Mouse (Mus musculus) liver, adult 2 months (tissue): Measurements from ENCODE around the gene Dus3l. TPM values are rescaled to one million over a fixed set of nuclear protein-coding genes. Genes with fewer than 3 reads are reported as not detected.

ENCODE experiments used
- DNase-seq: peaks from one replicate; pipeline ENCODE4 v3.0.0-alpha.2; 2011; ENCODE audit warnings: low read depth, low spot score; ENCODE audit errors: extremely low read depth
- H3K27ac ChIP-seq: fragments of 200-500 bp; replicated peaks from 2 replicates; pipeline ENCODE4 v1.5.1; 2012; ENCODE audit warnings: low read depth, mild to moderate bottlenecking, control low read depth, inconsistent platforms, low read length; ENCODE audit not compliant: insufficient read depth
- H3K27me3 ChIP-seq: fragments of 200-500 bp; 2 replicates; pipeline ENCODE4 v1.6.1; 2012; ENCODE audit warnings: mild to moderate bottlenecking, moderate library complexity, low read length, inconsistent platforms; ENCODE audit not compliant: control insufficient read depth, insufficient read depth
- H3K36me3 ChIP-seq: fragments of 200-500 bp; 2 replicates; pipeline ENCODE4 v1.6.1; 2012; ENCODE audit warnings: low read length, inconsistent platforms; ENCODE audit not compliant: control insufficient read depth, insufficient read depth
- H3K4me1 ChIP-seq: fragments of 200-500 bp; 2 replicates; pipeline ENCODE4 v1.6.1; 2011; ENCODE audit warnings: low read length; ENCODE audit not compliant: control insufficient read depth, insufficient read depth
- H3K4me3 ChIP-seq: fragments of 200-500 bp; 2 replicates; pipeline ENCODE4 v1.5.1; 2011; ENCODE audit warnings: low read depth, mild to moderate bottlenecking, control low read depth, low read length, moderate library complexity; ENCODE audit not compliant: insufficient read depth
- H3K79me2 ChIP-seq: fragments of 200-500 bp; 2 replicates; pipeline ENCODE4 v1.6.1; 2012; ENCODE audit warnings: inconsistent platforms, mild to moderate bottlenecking, low read length, moderate library complexity; ENCODE audit not compliant: control insufficient read depth, insufficient read depth
- H3K9ac ChIP-seq: fragments of 200-500 bp; 2 replicates; pipeline ENCODE4 v1.6.1; 2012; ENCODE audit warnings: low read depth, mild to moderate bottlenecking, control low read depth, inconsistent platforms, low read length
- CTCF ChIP-seq: fragments of 200-500 bp; IDR thresholded peaks from 2 replicates; pipeline ENCODE4 v1.5.1; 2011; ENCODE audit warnings: low read depth, low read length, control low read depth
- POLR2A ChIP-seq: fragments of 200-500 bp; IDR thresholded peaks from 2 replicates; pipeline ENCODE4 v1.6.1; 2011; ENCODE audit warnings: low read length, control low read depth; ENCODE audit not compliant: insufficient read depth; ENCODE audit errors: extremely low read depth
- WGBS: fragments of 180-500 bp; shearing (Covaris S2); methylation state at CpG from one replicate; pipeline ENCODE4 v1.1.7; 2018; 5-methylcytosine and 5-hydroxymethylcytosine counted together
- polyA plus RNA-seq: library from polyadenylated mRNA; depleted of rRNA; stranded (reverse); fragments of >200 nt; gene quantifications from 2 replicates; pipeline ENCODE4 v1.2.3, GENCODE M21; 2012
- total RNA-seq: library from RNA; depleted of rRNA; stranded (reverse); fragments of >200 nt; gene quantifications from 2 replicates; pipeline ENCODE4 v1.2.3, GENCODE M21; 2014

Gene Dus3l
- total and polyA plus RNA-seq, 2 experiments = 7.2 to 25.7 TPM

DNA sequence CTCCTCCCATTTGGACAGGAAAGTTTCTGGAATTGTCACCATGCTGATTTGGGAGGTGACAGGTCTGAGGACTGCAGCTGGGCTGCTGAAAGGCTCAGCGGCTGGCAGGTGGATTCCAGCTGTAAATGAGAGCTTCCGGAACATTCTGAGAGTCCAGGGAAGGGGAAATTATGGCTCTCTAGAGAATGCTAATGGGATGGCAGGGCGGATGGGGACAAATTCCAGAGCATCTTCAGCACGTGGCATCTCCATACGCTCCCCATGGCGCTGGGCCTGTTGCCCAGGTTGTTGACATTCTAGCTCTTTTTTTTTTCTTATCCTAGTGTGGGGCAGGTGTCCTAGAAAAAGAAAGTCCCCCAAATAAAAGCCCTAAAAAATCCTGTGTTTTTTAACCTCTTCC, 35.4 kb upstream of the Dus3l start:
- no peak for TF ChIP-seq CTCF
- no peak for TF ChIP-seq POLR2A
- Histone ChIP-seq H3K36me3 (no peaks in the 10 kb centered on the region), H3K4me1 (no peaks in the 10 kb centered on the region), H3K4me3 (no peak overlapping the region), H3K27me3 (peaks cover 3% of the 10 kb centered on the region; the same call in 1 of the 2 replicates), H3K9ac (no peak overlapping the region), H3K79me2 (no peaks in the 10 kb centered on the region), H3K27ac (no peak overlapping the region)
- WGBS = 68% methylated on average over 6 of the region's 6 CpGs
- no peak for DNase-seq

GRCm38 (mm10) chr17:56729656-56730055, 34.9 kb upstream of the Dus3l start:
- Histone ChIP-seq H3K27ac (no peak overlapping the region), H3K79me2 (no peaks in the 10 kb centered on the region), H3K36me3 (no peaks in the 10 kb centered on the region), H3K4me1 (no peaks in the 10 kb centered on the region), H3K27me3 (peaks cover 3% of the 10 kb centered on the region; the same call in 1 of the 2 replicates), H3K9ac (no peak overlapping the region), H3K4me3 (no peak overlapping the region)
- no peak for TF ChIP-seq CTCF
- no peak for TF ChIP-seq POLR2A
- DNase-seq = no peak
- WGBS = 70% methylated on average over 2 of the region's 2 CpGs

- H3K9ac ChIP-seq = no peak overlapping the region
- H3K36me3 ChIP-seq = no peaks in the 10 kb centered on the region
- TF ChIP-seq POLR2A (no peak), CTCF (peak; percentile 52)
- no peaks in the 10 kb centered on the region for H3K79me2 ChIP-seq
- H3K4me3 ChIP-seq = no peak overlapping the region
- no peak for DNase-seq
- H3K4me1 ChIP-seq = no peaks in the 10 kb centered on the region
- no peak overlapping the region for H3K27ac ChIP-seq
- WGBS = 42% methylated on average over 8 of the region's 8 CpGs
- no peaks in the 10 kb centered on the region for H3K27me3 ChIP-seq
Measured at GRCm38 (mm10) chr17:56736534-56736933, 28.0 kb upstream of the Dus3l start.

- DNase-seq = no peak
- TF ChIP-seq POLR2A (no peak), CTCF (no peak)
- no peaks in the 10 kb centered on the region for H3K27me3 ChIP-seq
Measured at GRCm38 (mm10) chr17:56738221-56738620, 26.3 kb upstream of the Dus3l start.

DNA sequence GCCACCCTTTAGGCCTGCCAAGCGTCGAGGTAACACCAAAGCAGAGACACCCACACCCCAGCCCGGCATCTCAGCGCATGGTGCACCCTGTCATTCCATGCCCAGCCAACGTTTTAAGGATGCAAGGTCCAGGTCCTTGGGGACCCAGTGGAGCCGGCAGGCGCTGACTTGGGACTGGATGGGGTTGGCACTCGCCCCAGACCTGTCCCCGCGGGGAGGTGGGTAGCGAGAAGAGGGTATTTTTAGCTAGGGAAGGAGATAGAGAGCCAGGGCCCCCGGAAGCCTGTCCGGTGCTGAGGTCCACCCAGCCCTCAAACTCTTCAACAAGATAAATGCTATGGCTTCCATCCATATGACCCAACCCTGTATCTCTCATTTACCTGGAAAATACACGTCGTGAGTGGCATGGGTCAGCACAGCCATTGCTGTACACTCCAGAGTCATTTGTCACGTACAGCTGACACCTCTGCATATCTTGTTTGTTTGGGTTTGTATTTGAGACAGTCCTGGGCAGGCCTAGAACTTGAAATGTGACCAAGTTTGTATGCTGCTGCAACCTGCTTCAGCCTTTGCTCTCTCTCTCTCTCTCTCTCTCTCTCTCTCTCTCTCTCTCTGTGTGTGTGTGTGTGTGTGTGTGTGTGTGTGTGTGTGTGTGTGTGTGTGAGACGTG, 24.3 kb upstream of the Dus3l start:
- no peak overlapping the region for H3K27ac ChIP-seq
- no peak for TF ChIP-seq POLR2A
- TF ChIP-seq CTCF = no peak
- 77% methylated on average over 17 of the region's 17 CpGs for WGBS
- H3K4me1 ChIP-seq = no peaks in the 10 kb centered on the region
- no peaks in the 10 kb centered on the region for H3K36me3 ChIP-seq
- no peaks in the 10 kb centered on the region for H3K79me2 ChIP-seq
- no peak overlapping the region for H3K4me3 ChIP-seq
- no peak for DNase-seq
- no peaks in the 10 kb centered on the region for H3K27me3 ChIP-seq
- H3K9ac ChIP-seq = no peak overlapping the region

More at GRCm38 (mm10) chr17:56738221-56738620, 26.3 kb upstream of the Dus3l start:
- Histone ChIP-seq H3K4me1 (no peaks in the 10 kb centered on the region), H3K4me3 (no peak overlapping the region), H3K79me2 (no peaks in the 10 kb centered on the region), H3K27ac (no peak overlapping the region), H3K36me3 (no peaks in the 10 kb centered on the region), H3K9ac (no peak overlapping the region)
- WGBS = 75% methylated on average over 10 of the region's 10 CpGs

DNA sequence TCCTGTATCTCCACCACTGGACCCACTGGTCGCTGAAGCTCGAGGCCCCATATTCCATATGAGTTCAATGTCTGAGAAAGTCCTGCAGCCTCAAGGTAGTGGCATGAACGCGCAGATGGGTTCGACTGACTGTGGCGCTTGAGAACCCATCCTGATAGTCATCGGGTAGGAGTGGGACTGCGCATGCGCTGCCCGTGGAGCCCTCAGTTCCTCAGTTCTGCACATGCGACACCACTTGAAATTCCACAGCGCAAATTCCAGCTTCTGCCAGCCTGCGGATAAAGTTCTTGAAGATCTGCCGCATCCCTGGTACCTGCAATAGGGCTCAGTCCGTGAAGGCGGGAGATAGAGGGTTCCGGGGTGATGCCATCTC, 23.8 kb upstream of the Dus3l start:
- no peak for TF ChIP-seq POLR2A
- no peak for TF ChIP-seq CTCF
- Histone ChIP-seq H3K4me3 (no peak overlapping the region), H3K79me2 (no peaks in the 10 kb centered on the region), H3K27me3 (no peaks in the 10 kb centered on the region), H3K9ac (no peak overlapping the region), H3K27ac (no peak overlapping the region), H3K36me3 (no peaks in the 10 kb centered on the region), H3K4me1 (no peaks in the 10 kb centered on the region)
- whole genome bisulfite sequencing = 81% methylated on average over 17 of the region's 17 CpGs
- DNase-seq = no peak
